In the genomic region with DNA sequence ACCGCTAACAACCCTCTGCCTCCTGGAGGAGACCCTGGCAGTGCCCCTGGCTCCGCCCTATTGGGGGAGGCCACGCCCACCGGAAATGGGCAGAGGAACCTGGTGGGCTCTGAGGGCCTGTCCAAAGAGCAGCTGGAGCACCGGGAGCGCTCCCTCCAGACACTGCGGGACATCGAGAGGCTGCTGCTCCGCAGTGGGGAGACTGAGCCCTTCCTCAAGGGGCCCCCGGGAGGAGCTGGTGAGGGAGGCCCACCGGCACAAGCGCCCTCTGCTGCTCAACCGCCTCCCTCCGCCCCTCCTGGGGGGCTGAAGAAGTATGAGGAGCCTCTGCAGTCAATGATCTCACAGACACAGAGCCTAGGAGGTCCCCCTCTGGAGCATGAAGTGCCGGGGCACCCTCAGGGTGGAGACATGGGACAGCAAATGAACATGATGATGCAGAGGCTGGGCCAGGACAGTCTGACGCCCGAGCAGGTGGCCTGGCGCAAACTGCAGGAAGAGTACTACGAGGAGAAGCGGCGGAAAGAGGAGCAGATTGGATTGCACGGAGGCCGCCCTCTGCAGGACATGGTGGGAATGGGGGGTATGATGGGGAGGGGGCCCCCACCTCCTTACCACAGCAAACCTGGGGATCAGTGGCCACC, we compare ENCODE assay signal across 11 mouse cellular contexts. TPM values are rescaled to one million over a fixed set of nuclear protein-coding genes. Genes with fewer than 3 reads are reported as not detected.
DNase-seq lines count a peak whose midpoint lies in the region; ATAC-seq and TF ChIP-seq lines count a peak whose summit lies in the region.
"Had no signal": no experiment of that assay in that cellular context is flagged by ENCODE, and none has a peak within 500 bp of the region (broad histone marks: within the 10 kb centered on the region; RNA-seq: fewer than 3 reads in every experiment).

No protein-coding gene starts in this region.

- H3K4me1 ChIP-seq in heart, postnatal 0 days (ENCODE audit: control insufficient read depth, insufficient read depth) = peaks cover 24% of the 10 kb centered on the region
- peaks cover 6% of the 10 kb centered on the region for H3K4me1 ChIP-seq in midbrain, embryonic 11.5 days (ENCODE audit: control insufficient read depth, insufficient read depth, low read length)
- peaks cover 24% of the 10 kb centered on the region for H3K4me1 ChIP-seq in midbrain, embryonic 16.5 days (ENCODE audit: control insufficient read depth, insufficient read depth, low read length)
- H3K4me1 ChIP-seq in small intestine, adult 2 months (ENCODE audit: control insufficient read depth, insufficient read depth, insufficient read length, low read length) = peaks cover 17% of the 10 kb centered on the region

- ATAC-seq in heart, postnatal 0 days (ENCODE audit: insufficient read depth, low read depth) = no peak
- ATAC-seq in midbrain, embryonic 11.5 days (ENCODE audit: low FRiP score) = no peak
- no peak; the same call in 1 of the 2 replicates for ATAC-seq in midbrain, embryonic 16.5 days
- no peak for ATAC-seq in activated CD4-positive, CD25-positive, alpha-beta regulatory T cell, adult 4 months
- ATAC-seq: Patski had no signal

- TF ChIP-seq POLR2A in small intestine, adult 2 months (IDR thresholded peaks at IDR 0.05; ENCODE audit: low read depth, low read length) = no peak

- DNase-seq in heart, postnatal 0 days (ENCODE audit: low spot score) = no peak
- no peak for DNase-seq in heart, adult 9 months (ENCODE audit: low spot score in 2 of 2)
- no peak for DNase-seq in midbrain, embryonic 11.5 days (ENCODE audit: low spot score, missing footprints)
- peak; percentile 25 to 50 for DNase-seq in cerebellum, postnatal 10 days

- 0 out of 2 replicates have a peak, but pooled peaks have one; percentile 3 for TF ChIP-seq CTCF in heart, postnatal 0 days (IDR thresholded peaks at IDR 0.05; ENCODE audit: low read depth)
- TF ChIP-seq CTCF in small intestine, adult 2 months (IDR thresholded peaks at IDR 0.05; ENCODE audit: extremely low read depth, insufficient read length, insufficient replicate concordance, low read depth, low read length) = 0 out of 2 replicates have a peak, but pooled peaks have one; percentile 3

- H3K27ac ChIP-seq in heart, postnatal 0 days (ENCODE audit: low read depth) = no peak overlapping the region
- no peak overlapping the region for H3K27ac ChIP-seq in midbrain, embryonic 11.5 days (ENCODE audit: low read depth, low read length)
- H3K27ac ChIP-seq in midbrain, embryonic 16.5 days (ENCODE audit: low read length) = no peak overlapping the region
- no peak overlapping the region for H3K27ac ChIP-seq in small intestine, adult 2 months (ENCODE audit: insufficient read depth, low read depth, low read length)

- H3K4me3 ChIP-seq in heart, postnatal 0 days (ENCODE audit: low read depth, low read length) = no peak overlapping the region
- H3K4me3 ChIP-seq in midbrain, embryonic 11.5 days (ENCODE audit: low read depth, low read length) = no peak overlapping the region
- no peak overlapping the region for H3K4me3 ChIP-seq in midbrain, embryonic 16.5 days (ENCODE audit: low read depth, low read length)
- no peak overlapping the region for H3K4me3 ChIP-seq in small intestine, adult 2 months (ENCODE audit: low read depth, low read length)

- 54% methylated on average over 22 of the region's 23 CpGs for WGBS in heart, postnatal 0 days
- 48% methylated on average over 23 of the region's 23 CpGs for WGBS in midbrain, embryonic 11.5 days
- 54% methylated on average over 22 of the region's 23 CpGs for WGBS in midbrain, embryonic 16.5 days
- 73% methylated on average over 23 of the region's 23 CpGs for WGBS in small intestine, adult 2 months

- H3K9ac ChIP-seq in heart, postnatal 0 days (replicated peaks; ENCODE audit: low read depth, low read length) = no peak overlapping the region
- H3K9ac ChIP-seq in midbrain, embryonic 11.5 days (ENCODE audit: low read length) = 0 out of 2 replicates have a peak overlapping the region, but pooled peaks have one; percentile 12
- H3K9ac ChIP-seq in midbrain, embryonic 16.5 days (ENCODE audit: low read depth, low read length) = no peak overlapping the region

- H3K36me3 ChIP-seq in heart, postnatal 0 days (replicated peaks; ENCODE audit: control insufficient read depth, insufficient read depth, low read length) = peaks cover 64% of the 10 kb centered on the region
- H3K36me3 ChIP-seq in midbrain, embryonic 11.5 days (ENCODE audit: control insufficient read depth, insufficient read depth, low read length) = peaks cover 18% of the 10 kb centered on the region
- peaks cover 25% of the 10 kb centered on the region for H3K36me3 ChIP-seq in midbrain, embryonic 16.5 days (ENCODE audit: control insufficient read depth, insufficient read depth, low read length)
- H3K36me3 ChIP-seq in small intestine, adult 2 months (ENCODE audit: control insufficient read depth, insufficient read depth, low read length) = peaks cover 28% of the 10 kb centered on the region

- no peak overlapping the region for H3K4me2 ChIP-seq in heart, postnatal 0 days (ENCODE audit: low read depth, low read length)
- H3K4me2 ChIP-seq in midbrain, embryonic 11.5 days = no peak overlapping the region
- H3K4me2 ChIP-seq in midbrain, embryonic 16.5 days (ENCODE audit: low read length) = no peak overlapping the region

- no peaks in the 10 kb centered on the region for H3K27me3 ChIP-seq in heart, postnatal 0 days (ENCODE audit: control insufficient read depth, insufficient read depth, low read length)
- H3K27me3 ChIP-seq in midbrain, embryonic 11.5 days (ENCODE audit: control insufficient read depth, insufficient read depth, low read length) = no peaks in the 10 kb centered on the region
- H3K27me3 ChIP-seq in midbrain, embryonic 16.5 days (ENCODE audit: control insufficient read depth, insufficient read depth, low read depth, low read length) = no peaks in the 10 kb centered on the region
- no peaks in the 10 kb centered on the region for H3K27me3 ChIP-seq in small intestine, adult 2 months (ENCODE audit: control insufficient read depth, insufficient read depth, low read length)
- H3K27me3 ChIP-seq: Patski had no signal

- no peak for TF ChIP-seq EP300 in heart, postnatal 0 days (IDR thresholded peaks at IDR 0.05; ENCODE audit: low read depth)

- H3K9me3 ChIP-seq in heart, postnatal 0 days (replicated peaks; ENCODE audit: control insufficient read depth, low read length) = no peaks in the 10 kb centered on the region
- no peaks in the 10 kb centered on the region for H3K9me3 ChIP-seq in midbrain, embryonic 11.5 days (ENCODE audit: control insufficient read depth, low read length)
- H3K9me3 ChIP-seq in midbrain, embryonic 16.5 days (replicated peaks; ENCODE audit: control insufficient read depth, low read length, poor library complexity, severe bottlenecking) = no peaks in the 10 kb centered on the region

RNA-seq across cellular contexts. Expression of a gene that starts 23.3 kb away (rescaled TPM):
- total RNA-seq in heart, postnatal 0 days (2014; rRNA removed; ENCODE audit: low replicate concordance) = 12.4 and 33.9 TPM in 2 replicates
- polyA plus RNA-seq in heart, postnatal 0 days (2015; fragmentation: Nextera tagmentation; extraction: Ambion mirVana) = 4.4 and 5.2 TPM in 2 replicates
- 5.6 and 6.4 TPM in 2 replicates for polyA plus RNA-seq in midbrain, embryonic 11.5 days (2014; fragmentation: Nextera tagmentation; extraction: Ambion mirVana)
- polyA plus RNA-seq in midbrain, embryonic 16.5 days (2015; fragmentation: Nextera tagmentation; extraction: Ambion mirVana) = 10.7 and 10.8 TPM in 2 replicates
- 21.8 and 28.1 TPM in 2 replicates for polyA plus RNA-seq in small intestine, adult 2 months (2012; rRNA removed)
- 10 to 100 TPM; 13.2 to 15.2 TPM for polyA plus RNA-seq in activated CD4-positive, CD25-positive, alpha-beta regulatory T cell, adult 4 months (2017; shearing (Covaris generic))

RNA-seq across cellular contexts. Expression of a gene that starts 51.2 kb away (rescaled TPM):
- total RNA-seq in heart, postnatal 0 days (2014; rRNA removed; ENCODE audit: low replicate concordance) = 18.0 TPM in 1 of 2 replicates, not detected in the other
- polyA plus RNA-seq in heart, postnatal 0 days (2015; fragmentation: Nextera tagmentation; extraction: Ambion mirVana) = not detected in 2 replicates
- polyA plus RNA-seq in midbrain, embryonic 11.5 days (2014; fragmentation: Nextera tagmentation; extraction: Ambion mirVana) = not detected in 2 replicates
- not detected in 2 replicates for polyA plus RNA-seq in midbrain, embryonic 16.5 days (2015; fragmentation: Nextera tagmentation; extraction: Ambion mirVana)
- 1.4 TPM in 2 replicates for polyA plus RNA-seq in small intestine, adult 2 months (2012; rRNA removed)
- polyA plus RNA-seq in activated CD4-positive, CD25-positive, alpha-beta regulatory T cell, adult 4 months (2017; shearing (Covaris generic)) = not detected
- total RNA-seq: common myeloid progenitor, adult 5-6 weeks; heart, adult 18-20 months; layer of hippocampus, postnatal 36 days had no signal
- polyA plus RNA-seq: Patski had no signal

RNA-seq across cellular contexts. Expression of a gene that starts 55.7 kb away (rescaled TPM):
- not detected in 2 replicates for total RNA-seq in heart, postnatal 0 days (2014; rRNA removed; ENCODE audit: low replicate concordance)
- not detected in 2 replicates for polyA plus RNA-seq in heart, postnatal 0 days (2015; fragmentation: Nextera tagmentation; extraction: Ambion mirVana)
- 0.10 TPM in 1 of 2 replicates, not detected in the other for polyA plus RNA-seq in midbrain, embryonic 11.5 days (2014; fragmentation: Nextera tagmentation; extraction: Ambion mirVana)
- polyA plus RNA-seq in midbrain, embryonic 16.5 days (2015; fragmentation: Nextera tagmentation; extraction: Ambion mirVana) = 0.07 TPM in 1 of 2 replicates, not detected in the other
- 2.0 and 5.7 TPM in 2 replicates for polyA plus RNA-seq in small intestine, adult 2 months (2012; rRNA removed)
- polyA plus RNA-seq in activated CD4-positive, CD25-positive, alpha-beta regulatory T cell, adult 4 months (2017; shearing (Covaris generic)) = 10 to 100 TPM; 49.2 to 80.2 TPM
- total RNA-seq: common myeloid progenitor, adult 5-6 weeks; layer of hippocampus, postnatal 36 days had no signal
- polyA plus RNA-seq: Patski had no signal

Comparison
In these comparisons a context has a peak if more than half of its experiments do, and no peak if none do; other contexts are left out.
1. DNase-seq: peak in cerebellum, postnatal 10 days (2 of 2); none in heart, postnatal 0 days (single experiment), heart, adult 9 months (0 of 2) and midbrain, embryonic 11.5 days (single experiment).